Mouse (Mus musculus): ENCODE measurements around the gene Klrb1b. TPM values are rescaled to one million over a fixed set of nuclear protein-coding genes. Genes with fewer than 3 reads are reported as not detected.
"Not testable (repeated sequence)": the region's sequence is repeated elsewhere in the genome, so short reads cannot be mapped to it uniquely, and the experiment has no call there.

Gene Klrb1b
- polyA plus RNA-seq, 1 experiment: 2.4 TPM

DNA sequence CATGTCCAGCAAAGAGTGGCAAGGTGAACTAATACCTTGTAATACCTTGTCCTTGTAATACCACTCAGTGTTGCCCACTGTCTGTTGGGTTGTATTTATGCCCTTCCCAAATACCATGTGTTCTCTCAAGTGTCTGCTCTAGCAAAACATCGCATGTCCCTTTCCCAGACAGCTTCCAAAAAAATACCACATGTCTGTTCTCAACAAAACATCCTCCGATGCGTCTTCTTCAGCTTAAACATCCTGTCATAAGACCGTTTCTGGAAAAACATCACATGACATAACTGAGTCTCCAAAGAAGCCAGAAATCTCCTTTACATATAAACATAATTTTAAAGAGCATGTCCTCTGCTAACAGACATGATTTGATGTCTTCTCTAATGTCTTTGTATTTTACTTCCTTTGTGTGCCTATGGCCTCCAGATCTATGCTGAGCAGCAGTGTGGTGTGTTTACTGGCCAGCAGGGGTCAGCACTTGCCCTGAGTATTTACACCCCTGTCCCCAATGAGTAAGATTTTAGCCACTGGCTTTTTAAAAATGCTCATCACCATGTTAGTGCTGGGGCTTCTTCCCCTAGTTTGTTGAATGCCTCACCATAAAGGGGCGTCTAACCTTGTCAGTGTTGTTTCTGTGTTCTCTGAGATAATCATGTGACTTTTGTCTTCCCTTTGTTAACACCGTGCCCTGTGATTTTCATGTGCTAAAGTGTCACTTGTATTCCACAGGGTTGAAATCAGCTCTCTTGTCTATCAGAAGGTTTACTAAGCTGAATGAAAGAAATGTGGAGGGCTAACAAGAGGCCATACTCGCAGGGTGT, 21.1 kb downstream of the Klrb1b start:
- not testable (repeated sequence) for H3K4me1 ChIP-seq (ENCODE audit: control insufficient read depth, insufficient read depth, low read length); H3K4me3 ChIP-seq (replicated peaks; ENCODE audit: extremely low read depth, low read depth, low read length)
- TF ChIP-seq CTCF (IDR thresholded peaks at IDR 0.05; ENCODE audit: insufficient read depth, low read length): peak; percentile 59
- DNase-seq: peak; percentile 53
- WGBS: 45% methylated on average over 7 of the region's 7 CpGs

DNA sequence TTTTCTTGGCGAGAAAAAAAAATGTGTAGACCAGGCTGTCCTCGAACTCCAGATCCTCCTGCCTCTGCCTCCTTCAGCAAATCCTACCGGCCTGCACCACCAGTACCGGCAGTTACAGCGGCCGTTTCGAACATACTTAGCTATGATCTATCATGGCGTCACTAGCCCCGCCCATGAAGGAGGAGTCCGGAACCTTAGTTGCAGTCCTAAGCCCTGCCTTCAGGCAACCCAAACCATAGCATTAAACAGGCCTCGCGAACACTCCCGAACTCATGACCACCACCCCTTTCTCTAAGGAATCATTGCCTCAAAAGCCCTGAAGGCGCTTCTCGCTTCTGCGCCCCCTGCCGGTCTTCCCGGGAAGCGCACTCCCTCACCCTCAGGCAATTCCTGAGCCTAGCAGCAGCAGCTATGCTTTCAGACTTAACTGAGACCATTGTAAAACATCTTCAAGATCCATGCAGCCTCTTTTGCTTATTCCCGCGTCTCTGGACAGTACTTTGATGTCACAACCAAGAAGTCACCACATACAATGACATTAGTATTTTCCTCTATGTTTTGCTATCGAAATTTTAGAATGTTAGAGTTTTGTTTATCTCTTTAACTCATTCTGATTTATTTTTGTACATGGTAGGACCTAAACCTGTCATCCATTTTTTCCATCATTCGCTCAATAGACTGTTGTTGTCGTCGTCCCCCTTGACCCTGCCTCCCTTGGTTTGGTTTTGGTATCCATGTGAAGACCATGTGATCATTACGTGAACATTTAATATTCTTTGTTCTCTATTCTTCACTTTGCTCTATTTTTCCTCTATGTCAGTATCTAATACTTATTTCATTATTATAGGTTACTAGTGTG, 22.9 kb downstream of the Klrb1b start:
- WGBS: 4% methylated on average over 26 of the region's 26 CpGs
- DNase-seq: peak; percentile 94
- TF ChIP-seq CTCF (IDR thresholded peaks at IDR 0.05; ENCODE audit: insufficient read depth, low read length) (peak; percentile 86), POLR2A (IDR thresholded peaks at IDR 0.05; ENCODE audit: borderline replicate concordance, extremely low read depth, low read depth, low read length) (no peak)
- H3K4me1 ChIP-seq (ENCODE audit: control insufficient read depth, insufficient read depth, low read length): peaks cover 7% of the 10 kb centered on the region; the same call in 1 of the 2 replicates
- H3K4me3 ChIP-seq (replicated peaks; ENCODE audit: extremely low read depth, low read depth, low read length): peak overlapping the region; percentile 2

DNA sequence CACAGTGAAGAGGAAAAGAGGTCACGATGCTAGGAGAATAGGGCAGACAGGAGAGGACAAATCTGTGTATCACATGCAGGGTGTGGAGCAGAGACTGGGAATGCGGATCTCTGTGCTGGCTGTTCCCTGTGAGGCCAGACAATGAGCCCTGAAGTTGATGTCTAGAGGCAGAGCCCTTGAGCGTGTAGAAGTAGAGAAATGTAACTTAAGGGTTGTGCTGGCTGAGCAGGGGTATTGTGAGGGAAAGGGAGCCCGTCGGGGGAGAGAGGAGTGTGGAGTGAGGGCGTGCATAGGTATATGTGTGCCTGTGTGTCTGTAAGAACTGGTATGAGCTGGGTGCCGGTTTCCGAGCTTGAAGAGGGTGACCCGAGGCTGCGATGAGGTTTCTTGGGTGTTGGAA, 23.6 kb downstream of the Klrb1b start:
- H3K4me1 ChIP-seq (ENCODE audit: control insufficient read depth, insufficient read depth, low read length): peaks cover 9% of the 10 kb centered on the region; the same call in 1 of the 2 replicates
- peak; percentile 38 for DNase-seq
- 12% methylated on average over 10 of the region's 10 CpGs for WGBS
- peak overlapping the region; percentile 45 for H3K4me3 ChIP-seq (replicated peaks; ENCODE audit: extremely low read depth, low read depth, low read length)
- TF ChIP-seq POLR2A (IDR thresholded peaks at IDR 0.05; ENCODE audit: borderline replicate concordance, extremely low read depth, low read depth, low read length) (no peak), CTCF (IDR thresholded peaks at IDR 0.05; ENCODE audit: insufficient read depth, low read length) (no peak)

DNA sequence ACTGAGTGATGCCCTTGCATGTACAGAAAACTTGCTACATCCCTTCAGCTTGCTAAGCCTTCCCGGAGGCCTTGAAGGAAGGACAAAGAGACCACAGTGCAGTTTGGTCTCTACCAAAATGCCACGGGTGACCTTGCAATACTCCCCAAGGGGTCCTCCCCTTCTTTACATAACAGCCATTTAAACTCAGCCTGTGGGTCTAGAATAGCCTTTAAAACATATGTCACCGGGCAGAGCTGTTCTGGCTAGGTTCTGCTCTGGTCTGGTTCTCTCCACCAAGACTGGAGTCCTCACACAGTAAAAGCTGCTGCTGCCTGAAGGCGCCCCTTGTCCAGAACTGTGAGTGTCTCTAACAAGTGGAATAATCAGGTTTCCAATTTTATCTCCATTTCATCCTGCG, 25.4 kb downstream of the Klrb1b start:
- 76% methylated on average over 5 of the region's 5 CpGs for WGBS
- not testable (repeated sequence) for H3K4me1 ChIP-seq (ENCODE audit: control insufficient read depth, insufficient read depth, low read length); H3K4me3 ChIP-seq (replicated peaks; ENCODE audit: extremely low read depth, low read depth, low read length); DNase-seq

DNA sequence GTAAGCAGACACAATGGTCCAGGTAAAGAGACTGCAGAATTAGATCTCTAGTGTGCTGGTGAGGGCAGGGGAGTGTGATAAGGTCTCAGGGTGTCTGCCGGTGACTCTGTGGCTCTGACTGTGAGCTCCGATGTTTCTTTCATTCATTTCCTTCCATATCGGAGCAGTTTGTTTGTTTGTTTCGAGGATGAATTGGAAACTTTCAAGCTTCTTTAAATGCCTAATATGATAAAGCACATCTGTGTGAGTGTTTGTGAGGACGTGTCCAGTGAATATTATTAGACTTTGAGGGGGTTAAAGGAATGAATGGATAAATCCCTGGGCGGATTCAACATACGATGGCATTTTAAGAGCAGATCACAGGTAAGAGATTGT, 26.2 kb downstream of the Klrb1b start:
- DNase-seq: no peak
- H3K4me1 ChIP-seq (ENCODE audit: control insufficient read depth, insufficient read depth, low read length): peaks cover 9% of the 10 kb centered on the region; the same call in 1 of the 2 replicates
- H3K4me3 ChIP-seq (replicated peaks; ENCODE audit: extremely low read depth, low read depth, low read length): peak overlapping the region; percentile 44
- WGBS: 14% methylated on average over 7 of the region's 7 CpGs
- TF ChIP-seq POLR2A (IDR thresholded peaks at IDR 0.05; ENCODE audit: borderline replicate concordance, extremely low read depth, low read depth, low read length) (no peak), CTCF (IDR thresholded peaks at IDR 0.05; ENCODE audit: insufficient read depth, low read length) (no peak)

DNA sequence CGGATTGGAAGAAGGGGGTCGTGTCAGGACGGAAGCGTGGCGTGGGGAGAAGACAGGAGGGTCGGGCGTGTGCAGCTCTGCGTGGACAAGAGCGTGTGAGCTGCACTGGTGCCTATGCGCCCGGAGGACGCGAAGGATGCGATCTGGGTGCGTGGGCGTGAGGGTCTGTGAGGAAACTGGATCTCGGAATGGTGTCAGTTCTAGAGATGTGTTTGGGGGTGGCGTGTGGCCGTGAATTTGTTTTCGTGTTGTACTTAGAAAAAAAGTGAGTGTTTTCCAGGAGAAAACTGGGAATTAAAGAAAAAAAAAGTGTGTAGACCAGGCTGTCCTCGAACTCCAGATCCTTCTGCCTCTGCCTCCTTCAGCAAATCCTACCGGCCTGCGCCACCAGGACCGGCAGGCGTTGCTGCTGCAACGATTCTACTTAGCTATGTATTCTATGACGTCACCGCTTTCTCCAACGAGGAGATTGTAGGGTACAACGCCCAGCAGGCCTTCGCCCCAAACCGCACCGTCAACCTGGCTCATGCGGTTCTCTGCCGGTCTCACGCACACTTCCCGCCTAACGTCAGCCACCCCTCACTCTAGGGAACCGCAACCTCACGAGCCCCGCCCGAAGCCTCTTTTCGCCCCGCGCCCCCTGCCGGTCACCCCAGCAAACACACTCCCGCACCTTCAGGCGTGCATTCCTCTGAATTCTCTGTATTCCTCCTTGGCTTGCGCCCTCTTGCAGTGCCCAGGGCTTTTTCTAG, 26.8 kb downstream of the Klrb1b start:
- peak; percentile 15; the same call in 1 of the 2 replicates for TF ChIP-seq CTCF (IDR thresholded peaks at IDR 0.05; ENCODE audit: insufficient read depth, low read length)
- TF ChIP-seq POLR2A (IDR thresholded peaks at IDR 0.05; ENCODE audit: borderline replicate concordance, extremely low read depth, low read depth, low read length): peak; percentile 78
- peak overlapping the region; percentile 100 for H3K4me3 ChIP-seq (replicated peaks; ENCODE audit: extremely low read depth, low read depth, low read length)
- under 1% methylated on average over 49 of the region's 49 CpGs for WGBS
- H3K4me1 ChIP-seq (ENCODE audit: control insufficient read depth, insufficient read depth, low read length): not testable (repeated sequence)
- peak; percentile 89 for DNase-seq

DNA sequence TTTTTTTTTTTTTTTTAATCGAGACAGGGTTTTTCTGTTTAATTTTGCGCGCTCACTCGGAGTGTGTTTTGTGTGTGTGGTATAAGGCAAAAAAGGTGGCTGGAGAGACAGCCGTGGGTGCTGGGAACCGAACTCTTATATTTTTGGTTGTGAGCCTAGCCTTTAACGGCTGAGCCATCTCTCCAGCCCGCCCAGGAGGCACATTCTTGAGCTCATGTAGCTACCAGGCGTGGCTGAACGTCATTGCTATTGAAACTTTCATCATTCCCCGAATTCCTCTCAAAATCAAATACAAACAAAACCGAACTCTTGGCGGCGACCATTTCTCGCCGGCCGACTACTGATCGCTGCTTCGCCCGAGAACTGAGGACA, 27.4 kb downstream of the Klrb1b start:
- H3K4me1 ChIP-seq (ENCODE audit: control insufficient read depth, insufficient read depth, low read length); DNase-seq: not testable (repeated sequence)
- WGBS: under 1% methylated on average over 20 of the region's 20 CpGs
- H3K4me3 ChIP-seq (replicated peaks; ENCODE audit: extremely low read depth, low read depth, low read length): peak overlapping the region; percentile 85

DNA sequence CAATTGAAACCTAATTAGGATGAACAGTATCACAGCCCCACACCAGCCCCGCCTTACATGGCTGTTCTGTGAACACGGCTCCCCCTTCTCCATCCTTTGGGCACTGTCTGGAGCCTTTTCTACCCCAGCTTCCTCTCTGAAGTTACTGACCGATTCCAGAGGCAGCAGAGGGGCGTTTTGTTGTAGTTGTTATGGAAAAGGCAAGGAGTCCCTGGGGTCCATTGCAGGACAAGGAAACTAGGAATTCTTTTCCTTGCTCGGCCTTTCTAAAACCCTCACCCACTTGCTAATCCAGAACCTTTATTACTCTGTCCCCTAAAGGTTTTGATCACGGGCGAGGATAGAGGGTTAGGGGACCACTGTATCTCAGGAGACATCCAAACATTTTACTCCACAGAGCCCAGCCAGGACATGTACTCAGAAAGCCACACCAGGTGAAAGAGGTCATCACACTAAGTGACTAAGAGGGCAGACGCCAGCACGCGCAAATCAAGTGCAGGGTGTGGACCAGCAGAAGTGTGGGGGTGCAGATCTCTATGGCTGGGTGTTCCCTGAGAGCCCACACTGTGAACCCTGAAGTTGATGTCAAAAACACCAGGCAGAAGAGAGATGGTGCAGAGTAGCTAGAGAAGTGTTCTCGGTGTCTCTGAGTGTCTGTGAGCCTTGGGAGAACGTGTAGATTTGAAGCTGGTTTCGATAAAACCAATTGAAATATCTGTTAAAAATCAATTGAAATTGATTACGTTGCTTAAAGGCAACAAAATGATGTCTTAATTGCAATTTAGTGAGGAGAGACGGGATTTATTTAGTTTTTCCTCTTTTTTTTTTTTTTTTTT, 28.0 kb downstream of the Klrb1b start:
- peak overlapping the region; percentile 51 for H3K4me3 ChIP-seq (replicated peaks; ENCODE audit: extremely low read depth, low read depth, low read length)
- DNase-seq: peak; percentile 18
- H3K4me1 ChIP-seq (ENCODE audit: control insufficient read depth, insufficient read depth, low read length): peaks cover 7% of the 10 kb centered on the region; the same call in 1 of the 2 replicates
- TF ChIP-seq CTCF (IDR thresholded peaks at IDR 0.05; ENCODE audit: insufficient read depth, low read length) (no peak), POLR2A (IDR thresholded peaks at IDR 0.05; ENCODE audit: borderline replicate concordance, extremely low read depth, low read depth, low read length) (no peak)
- 24% methylated on average over 15 of the region's 15 CpGs for WGBS

Measured in lung, adult 2 months (tissue).